Mouse (Mus musculus) kidney, adult 2 months (tissue): Measurements from ENCODE around the gene Mbtd1. TPM values are rescaled to one million over a fixed set of nuclear protein-coding genes. Genes with fewer than 3 reads are reported as not detected.

ENCODE experiments used
- DNase-seq: peaks from one replicate; pipeline ENCODE4 v3.0.0; 2021
- H3K27ac ChIP-seq: fragments of 200-500 bp; 2 replicates; pipeline ENCODE4 v1.5.1; 2012; ENCODE audit warnings: low read depth, low read length, control low read depth, inconsistent platforms; ENCODE audit not compliant: insufficient read depth
- H3K27me3 ChIP-seq: fragments of 200-500 bp; replicated peaks from 2 replicates; pipeline ENCODE4 v1.6.1; 2012; ENCODE audit warnings: mild to moderate bottlenecking, moderate library complexity, low read length, inconsistent platforms; ENCODE audit not compliant: control insufficient read depth, insufficient read depth
- H3K36me3 ChIP-seq: fragments of 200-500 bp; 2 replicates; pipeline ENCODE4 v1.6.1; 2012; ENCODE audit warnings: mild to moderate bottlenecking, moderate library complexity, low read length, inconsistent platforms; ENCODE audit not compliant: control insufficient read depth, insufficient read depth
- H3K4me1 ChIP-seq: fragments of 200-500 bp; 2 replicates; pipeline ENCODE4 v1.6.1; 2011; ENCODE audit warnings: low read length; ENCODE audit not compliant: control insufficient read depth, insufficient read depth
- H3K4me3 ChIP-seq: fragments of 200-500 bp; 2 replicates; pipeline ENCODE4 v1.5.1; 2011; ENCODE audit warnings: mild to moderate bottlenecking, low read depth, low read length, control low read depth; ENCODE audit not compliant: insufficient read depth
- CTCF ChIP-seq: fragments of 200-500 bp; conservative IDR thresholded peaks from 2 replicates; pipeline ENCODE4 v1.5.1; 2011; ENCODE audit warnings: low read depth, mild to moderate bottlenecking, control low read depth, low read length, moderate library complexity, mixed read lengths; ENCODE audit not compliant: insufficient read depth, insufficient read length
- POLR2A ChIP-seq: fragments of 200-500 bp; IDR thresholded peaks from one replicate; pipeline ENCODE4 v1.6.1; 2011; ENCODE audit warnings: low read depth, low read length, control low read depth
- WGBS: fragments of 180-500 bp; shearing (Covaris S2); methylation state at CpG from one replicate; pipeline ENCODE4 v1.1.7; 2018; 5-methylcytosine and 5-hydroxymethylcytosine counted together
- polyA plus RNA-seq: library from polyadenylated mRNA; depleted of rRNA; stranded (reverse); fragments of >200 nt; gene quantifications from 2 replicates; pipeline ENCODE4 v1.2.3, GENCODE M21; 2012; rRNA removed

Mbtd1 gene
- polyA plus RNA-seq = 4.6 and 5.1 TPM in 2 replicates

- WGBS = under 1% methylated on average over 77 of the region's 83 CpGs
- TF ChIP-seq POLR2A = no peak
- no peak for TF ChIP-seq CTCF
- peak within 1 kb of the TSS; percentile 97 for H3K27ac ChIP-seq
- peaks cover 9% of the 10 kb centered on the region for H3K4me1 ChIP-seq
- no peaks in the 10 kb centered on the region for H3K27me3 ChIP-seq
- H3K36me3 ChIP-seq = no peaks in the 10 kb centered on the region; the same call in 1 of the 2 replicates
- peak within 1 kb of the TSS; percentile 85 for H3K4me3 ChIP-seq
- DNase-seq = peak; percentile 99
These were observed at the start of gene Mbtd1, which contains the start of gene Utp18 for GRCm38 (mm10) chr11:93885572-93886410. TSS of gene Mbtd1 (plus strand) at chr11:93885852. TSS of gene Utp18 (minus strand) at chr11:93885766.

GRCm38 (mm10) chr11:93847342-93847741 lies 38.3 kb upstream of the Mbtd1 start:
- WGBS = 28% methylated on average over 2 of the region's 2 CpGs
- Histone ChIP-seq H3K36me3 (no peaks in the 10 kb centered on the region), H3K4me3 (no peak overlapping the region), H3K4me1 (no peaks in the 10 kb centered on the region), H3K27ac (no peak overlapping the region), H3K27me3 (no peaks in the 10 kb centered on the region)
- no peak for DNase-seq
- TF ChIP-seq CTCF (no peak), POLR2A (no peak)

- H3K36me3 ChIP-seq = no peaks in the 10 kb centered on the region
- no peaks in the 10 kb centered on the region for H3K27me3 ChIP-seq
- no peak overlapping the region for H3K27ac ChIP-seq
- no peak for DNase-seq
- no peak for TF ChIP-seq POLR2A
- TF ChIP-seq CTCF = no peak
- H3K4me1 ChIP-seq = no peaks in the 10 kb centered on the region
- H3K4me3 ChIP-seq = no peak overlapping the region
- 75% methylated on average over 3 of the region's 3 CpGs for WGBS
These were observed 33.1 kb upstream of the Mbtd1 start for GRCm38 (mm10) chr11:93852546-93852945.

- Histone ChIP-seq H3K27ac (no peak overlapping the region), H3K4me3 (no peak overlapping the region), H3K4me1 (no peaks in the 10 kb centered on the region), H3K36me3 (peaks cover 3% of the 10 kb centered on the region), H3K27me3 (no peaks in the 10 kb centered on the region)
- TF ChIP-seq POLR2A = no peak
- peak; percentile 78 for TF ChIP-seq CTCF
- DNase-seq = peak; percentile 71
- WGBS = 7% methylated on average over 6 of the region's 6 CpGs
These were observed 29.2 kb upstream of the Mbtd1 start for GRCm38 (mm10) chr11:93856284-93856955.

GRCm38 (mm10) chr11:93860540-93861172 lies 25.0 kb upstream of the Mbtd1 start:
- 91% methylated on average over 1 of the region's 1 CpGs for WGBS
- no peak overlapping the region for H3K4me3 ChIP-seq
- no peak for DNase-seq
- H3K36me3 ChIP-seq = peaks cover 6% of the 10 kb centered on the region
- no peak for TF ChIP-seq POLR2A
- TF ChIP-seq CTCF = no peak
- H3K27me3 ChIP-seq = no peaks in the 10 kb centered on the region
- H3K4me1 ChIP-seq = no peaks in the 10 kb centered on the region
- H3K27ac ChIP-seq = no peak overlapping the region

GRCm38 (mm10) chr11:93861193-93861592 lies 24.5 kb upstream of the Mbtd1 start:
- no peak for DNase-seq
- Histone ChIP-seq H3K27me3 (no peaks in the 10 kb centered on the region), H3K4me1 (no peaks in the 10 kb centered on the region), H3K4me3 (no peak overlapping the region), H3K36me3 (peaks cover 6% of the 10 kb centered on the region), H3K27ac (no peak overlapping the region)
- TF ChIP-seq CTCF (no peak), POLR2A (no peak)
- 80% methylated on average over 2 of the region's 2 CpGs for WGBS
